Mouse (Mus musculus) CH12.LX (cell line): ENCODE results near the gene Aqp11. TPM values are rescaled to one million over a fixed set of nuclear protein-coding genes. Genes with fewer than 3 reads are reported as not detected.

ENCODE experiments used
- DNase-seq: peaks from one replicate; pipeline ENCODE4 v3.0.0-alpha.2; 2013; ENCODE audit errors: extremely low read depth
- H3K27ac ChIP-seq: 2 replicates; pipeline ENCODE4 v1.5.1; 2012; ENCODE audit warnings: low read depth, mild to moderate bottlenecking, control low read depth, moderate library complexity; ENCODE audit not compliant: insufficient read depth
- H3K27me3 ChIP-seq: replicated peaks from 2 replicates; pipeline ENCODE3; 2012; ENCODE audit warnings: inconsistent platforms
- H3K36me3 ChIP-seq, 2 experiments: replicated peaks in 1 of 2; 2 replicates each; pipeline versions ENCODE3 to v1.6.1; 2012; ENCODE audit warnings: inconsistent platforms in 1 of 2, low read length in 1 of 2, mild to moderate bottlenecking in 1 of 2, mixed read lengths in 1 of 2, moderate library complexity in 1 of 2; ENCODE audit not compliant: control insufficient read depth in 1 of 2, insufficient read depth in 1 of 2
- H3K4me1 ChIP-seq, 2 experiments: 2 replicates each; pipeline ENCODE4 v1.6.1; 2012; ENCODE audit warnings: inconsistent platforms in 1 of 2, moderate library complexity in 1 of 2; ENCODE audit not compliant: insufficient read depth in 2 of 2, control insufficient read depth in 1 of 2
- H3K4me2 ChIP-seq: 2 replicates; pipeline ENCODE4 v1.6.1; 2012; ENCODE audit warnings: low read depth, mild to moderate bottlenecking, control low read depth; ENCODE audit not compliant: poor library complexity, insufficient read depth, severe bottlenecking
- H3K4me3 ChIP-seq, 3 experiments: fragments of 150-350 bp in 1 of 3; sonication (generic) in 1 of 3; replicated peaks in 1 of 3; 2 replicates each; pipeline versions ENCODE3 to v1.5.1; 2011 to 2012; ENCODE audit warnings: low read depth in 2 of 3, low read length in 2 of 3, mild to moderate bottlenecking in 2 of 3, moderate library complexity in 2 of 3, control low read depth in 1 of 3, improper control_type of control experiment in 1 of 3, inconsistent platforms in 1 of 3, mixed read lengths in 1 of 3; ENCODE audit not compliant: poor library complexity in 1 of 3
- H3K79me2 ChIP-seq: replicated peaks from 2 replicates; pipeline ENCODE4 v1.6.1; 2012; ENCODE audit warnings: mild to moderate bottlenecking, moderate library complexity; ENCODE audit not compliant: control insufficient read depth, poor library complexity, insufficient read depth, severe bottlenecking; ENCODE audit errors: extremely low read depth
- H3K9ac ChIP-seq: 2 replicates; pipeline ENCODE4 v1.6.1; 2012; ENCODE audit warnings: low read depth, mild to moderate bottlenecking, control low read depth, moderate library complexity; ENCODE audit not compliant: insufficient read depth
- H3K9me3 ChIP-seq: replicated peaks from 2 replicates; pipeline ENCODE3; 2012; ENCODE audit warnings: low read length, inconsistent platforms, mixed read lengths
- CHD1 ChIP-seq: IDR thresholded peaks from 2 replicates; pipeline ENCODE4 v1.6.1; 2012; ENCODE audit warnings: low read depth, low read length, improper control_type of control experiment, inconsistent platforms
- CHD2 ChIP-seq: IDR thresholded peaks from 2 replicates; pipeline ENCODE4 v1.6.1; 2011; ENCODE audit warnings: low read length, improper control_type of control experiment
- CTCF ChIP-seq, 2 experiments: IDR thresholded peaks in 1 of 2; conservative IDR thresholded peaks in 1 of 2; 2 replicates each; pipeline ENCODE4 v1.5.1; 2011 to 2012; ENCODE audit warnings: low read depth in 2 of 2, low read length in 2 of 2, improper control_type of control experiment in 1 of 2, inconsistent platforms in 1 of 2, mild to moderate bottlenecking in 1 of 2, moderate library complexity in 1 of 2
- E2F4 ChIP-seq: IDR thresholded peaks from 2 replicates; pipeline ENCODE4 v1.6.1; 2011; ENCODE audit warnings: low read depth, low read length, improper control_type of control experiment; ENCODE audit not compliant: insufficient replicate concordance
- ELF1 ChIP-seq: IDR thresholded peaks from 2 replicates; pipeline ENCODE4 v1.6.1; 2014; ENCODE audit warnings: low read depth, mild to moderate bottlenecking, inconsistent platforms, low read length, improper control_type of control experiment
- EP300 ChIP-seq: IDR thresholded peaks from 2 replicates; pipeline ENCODE4 v1.6.1; 2011; ENCODE audit warnings: low read length, improper control_type of control experiment
- ETS1 ChIP-seq: conservative IDR thresholded peaks from 2 replicates; pipeline ENCODE4 v1.6.1; 2012; ENCODE audit warnings: low read depth, mild to moderate bottlenecking, inconsistent platforms, low read length, improper control_type of control experiment, moderate library complexity
- GABPA ChIP-seq: IDR thresholded peaks from 2 replicates; pipeline ENCODE4 v1.6.1; 2012; ENCODE audit warnings: low read depth, low read length, improper control_type of control experiment, inconsistent platforms; ENCODE audit not compliant: insufficient replicate concordance
- HCFC1 ChIP-seq: IDR thresholded peaks from 2 replicates; pipeline ENCODE4 v1.6.1; 2012; ENCODE audit warnings: low read depth, mild to moderate bottlenecking, inconsistent platforms, low read length, improper control_type of control experiment
- IRF4 ChIP-seq: IDR thresholded peaks from 2 replicates; pipeline ENCODE4 v1.6.1; 2014; ENCODE audit warnings: low read depth, mild to moderate bottlenecking, inconsistent platforms, low read length, improper control_type of control experiment
- KAT2A ChIP-seq: IDR thresholded peaks from 2 replicates; pipeline ENCODE4 v1.6.1; 2012; ENCODE audit warnings: low read length, improper control_type of control experiment, inconsistent platforms; ENCODE audit not compliant: insufficient replicate concordance
- MAZ ChIP-seq: IDR thresholded peaks from 2 replicates; pipeline ENCODE4 v1.6.1; 2012; ENCODE audit warnings: low read depth, mild to moderate bottlenecking, inconsistent platforms, low read length, improper control_type of control experiment, moderate library complexity
- MEF2A ChIP-seq: IDR thresholded peaks from 2 replicates; pipeline ENCODE4 v1.6.1; 2014; ENCODE audit warnings: low read depth, mild to moderate bottlenecking, inconsistent platforms, low read length, improper control_type of control experiment, borderline replicate concordance
- MXI1 ChIP-seq: IDR thresholded peaks from 2 replicates; pipeline ENCODE4 v1.6.1; 2011; ENCODE audit warnings: mild to moderate bottlenecking, low read depth, low read length, improper control_type of control experiment
- NELFE ChIP-seq: IDR thresholded peaks from 2 replicates; pipeline ENCODE4 v1.6.1; 2011; ENCODE audit warnings: low read depth, low read length, improper control_type of control experiment
- NRF1 ChIP-seq: IDR thresholded peaks from 2 replicates; pipeline ENCODE4 v1.6.1; 2014; ENCODE audit warnings: low read depth, mild to moderate bottlenecking, inconsistent platforms, low read length, improper control_type of control experiment, moderate library complexity
- PAX5 ChIP-seq: IDR thresholded peaks from 2 replicates; pipeline ENCODE4 v1.6.1; 2012; ENCODE audit warnings: low read length, inconsistent platforms, mixed read lengths
- POLR2AphosphoS2 ChIP-seq: IDR thresholded peaks from 2 replicates; pipeline ENCODE4 v1.6.1; 2011; ENCODE audit warnings: low read depth, low read length, improper control_type of control experiment
- SIN3A ChIP-seq: IDR thresholded peaks from 2 replicates; pipeline ENCODE4 v1.6.1; 2012; ENCODE audit warnings: low read length, improper control_type of control experiment, inconsistent platforms
- SMC3 ChIP-seq: IDR thresholded peaks from 2 replicates; pipeline ENCODE4 v1.6.1; 2011; ENCODE audit warnings: low read depth, low read length, improper control_type of control experiment
- TBP ChIP-seq: conservative IDR thresholded peaks from 2 replicates; pipeline ENCODE4 v1.6.1; 2011; ENCODE audit warnings: low read depth, low read length, improper control_type of control experiment
- TCF12 ChIP-seq: IDR thresholded peaks from 2 replicates; pipeline ENCODE4 v1.6.1; 2014; ENCODE audit warnings: low read depth, mild to moderate bottlenecking, inconsistent platforms, low read length, improper control_type of control experiment
- UBTF ChIP-seq: IDR thresholded peaks from 2 replicates; pipeline ENCODE4 v1.6.1; 2012; ENCODE audit warnings: low read depth, mild to moderate bottlenecking, inconsistent platforms, low read length, improper control_type of control experiment, moderate library complexity
- ZKSCAN1 ChIP-seq: IDR thresholded peaks from 2 replicates; pipeline ENCODE4 v1.6.1; 2012; ENCODE audit warnings: low read depth, inconsistent platforms, low read length, improper control_type of control experiment, borderline replicate concordance
- ZNF384 ChIP-seq: IDR thresholded peaks from 2 replicates; pipeline ENCODE4 v1.6.1; 2012; ENCODE audit warnings: low read depth, low read length, improper control_type of control experiment, inconsistent platforms
- dilution Hi-C: fragments of 300-500 bp; cut with MboI; formaldehyde crosslinking; loops from 2 replicates; pipeline ENCODE4 v1.14.3; 2020; ENCODE audit warnings: low sequenced_read_pairs; ENCODE audit not compliant: extremely low pct_unique_long_range_greater_than_20kb, extremely low pct_ligation_motif_present
- in situ Hi-C: fragments of 300-500 bp; cut with MboI; formaldehyde crosslinking; loops from 3 replicates; pipeline ENCODE4 v1.14.3; 2019; ENCODE audit warnings: low sequenced_read_pairs, low pct_ligation_motif_present, low pct_unique_long_range_greater_than_20kb, mixed read lengths
- polyA plus RNA-seq: library from polyadenylated mRNA; unstranded; fragments of >175 nt; gene quantifications from 2 replicates; pipeline ENCODE4 v1.2.1, GENCODE M21; 2012; ENCODE audit warnings: low read depth; ENCODE audit not compliant: insufficient read length
- total RNA-seq, 2 experiments: library from RNA; depleted of rRNA; stranded (reverse); fragments of 300-350 nt in 1 of 2; fragments of >200 nt in 1 of 2; gene quantifications; 2 replicates each; pipeline ENCODE4 v1.2.3; 2012 to 2014

Gene Aqp11
- total and polyA plus RNA-seq, 3 experiments, result 0.46 to 1.0 (median 0.89) TPM

DNA sequence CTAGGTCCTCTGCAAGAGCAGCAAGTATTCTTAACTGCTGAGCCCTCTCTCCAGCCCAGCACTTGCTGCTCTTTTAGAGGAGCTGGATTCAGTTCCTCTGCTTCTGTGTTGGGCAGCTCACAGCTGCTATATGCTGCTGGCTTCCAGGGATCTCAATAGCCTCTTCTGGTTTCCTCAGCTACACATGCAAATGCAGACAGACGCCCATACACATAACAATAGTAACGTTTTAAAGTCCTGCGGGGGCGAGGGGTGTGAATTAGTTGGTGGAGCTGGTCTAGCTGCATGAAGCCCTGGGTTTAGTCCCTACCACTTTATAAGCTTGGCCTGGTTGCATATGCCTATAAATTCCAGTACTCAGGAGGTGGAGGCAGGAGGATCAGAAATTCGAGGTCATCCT lies 19.0 kb downstream of the Aqp11 start:
- no peak overlapping the region for H3K9ac ChIP-seq
- TF ChIP-seq TBP, result no peak
- no peak for TF ChIP-seq ETS1
- no peak for TF ChIP-seq ELF1
- TF ChIP-seq CHD2, result no peak
- no peak for TF ChIP-seq POLR2AphosphoS2
- no peak for TF ChIP-seq HCFC1
- TF ChIP-seq ZNF384, result no peak
- no peak for TF ChIP-seq MAZ
- no peak for TF ChIP-seq CTCF (conservative IDR thresholded peaks at IDR 0.05 in 1 of 2, IDR thresholded peaks at IDR 0.05 in 1 of 2; ENCODE audit: low read depth in 2 of 2, low read length in 2 of 2)
- TF ChIP-seq, all 38 proteins: peak for 0
- H3K4me3 ChIP-seq, result no peak overlapping the region
- H3K4me2 ChIP-seq, result no peak overlapping the region
- no peaks in the 10 kb centered on the region for H3K9me3 ChIP-seq
- dilution Hi-C loops (no loop called here), in situ Hi-C loops (no loop called here)
- no peak overlapping the region for H3K27ac ChIP-seq
- H3K4me1 ChIP-seq, result no peaks in the 10 kb centered on the region
- H3K36me3 ChIP-seq, result peaks cover 43 to 90% of the 10 kb centered on the region in 2 experiments
- H3K79me2 ChIP-seq, result no peaks in the 10 kb centered on the region
- no peak for DNase-seq
- no peaks in the 10 kb centered on the region for H3K27me3 ChIP-seq

GRCm38 (mm10) chr7:97717326-97717725 lies 20.8 kb downstream of the Aqp11 start:
- DNase-seq, result no peak
- H3K36me3 ChIP-seq, result peaks cover 55 to 88% of the 10 kb centered on the region in 2 experiments

GRCm38 (mm10) chr7:97714651-97715050 lies 23.4 kb downstream of the Aqp11 start:
- Histone ChIP-seq H3K4me2 (no peak overlapping the region), H3K36me3 (peaks cover 62 to 90% of the 10 kb centered on the region in 2 experiments), H3K27ac (no peak overlapping the region), H3K79me2 (peaks cover 3% of the 10 kb centered on the region; the same call in 1 of the 2 replicates), H3K4me1 (no peaks in the 10 kb centered on the region), H3K9me3 (no peaks in the 10 kb centered on the region), H3K27me3 (no peaks in the 10 kb centered on the region), H3K4me3 (no peak overlapping the region), H3K9ac (no peak overlapping the region)
- in situ Hi-C loops, result no loop called here
- no peak for DNase-seq
- dilution Hi-C loops, result no loop called here
- TF ChIP-seq NRF1, result no peak
- no peak for TF ChIP-seq SIN3A
- TF ChIP-seq MAZ, result no peak
- no peak for TF ChIP-seq PAX5
- no peak for TF ChIP-seq SMC3
- no peak for TF ChIP-seq EP300
- no peak for TF ChIP-seq CHD2
- TF ChIP-seq HCFC1, result no peak
- TF ChIP-seq TCF12, result no peak
- no peak for TF ChIP-seq CHD1
- TF ChIP-seq CTCF (conservative IDR thresholded peaks at IDR 0.05 in 1 of 2, IDR thresholded peaks at IDR 0.05 in 1 of 2; ENCODE audit: low read depth in 2 of 2, low read length in 2 of 2), result no peak
- no peak for TF ChIP-seq GABPA
- no peak for TF ChIP-seq E2F4
- no peak for TF ChIP-seq UBTF
- no peak for TF ChIP-seq ZKSCAN1
- no peak for TF ChIP-seq MEF2A

More at GRCm38 (mm10) chr7:97717326-97717725, 20.8 kb downstream of the Aqp11 start:
- Histone ChIP-seq H3K4me2 (no peak overlapping the region), H3K9me3 (no peaks in the 10 kb centered on the region), H3K4me3 (no peak overlapping the region), H3K4me1 (no peaks in the 10 kb centered on the region), H3K9ac (no peak overlapping the region), H3K79me2 (no peaks in the 10 kb centered on the region), H3K27me3 (no peaks in the 10 kb centered on the region), H3K27ac (no peak overlapping the region)
- dilution Hi-C loops, result no loop called here
- in situ Hi-C loops, result no loop called here
- no peak for TF ChIP-seq ZKSCAN1
- no peak for TF ChIP-seq NELFE
- TF ChIP-seq SIN3A, result no peak
- no peak for TF ChIP-seq IRF4
- TF ChIP-seq MXI1, result no peak
- no peak for TF ChIP-seq SMC3
- no peak for TF ChIP-seq KAT2A
- TF ChIP-seq CHD1, result no peak
- TF ChIP-seq ELF1, result no peak
- no peak for TF ChIP-seq GABPA
- TF ChIP-seq UBTF, result no peak
- no peak for TF ChIP-seq EP300
- no peak for TF ChIP-seq CHD2
- TF ChIP-seq MEF2A, result no peak
- TF ChIP-seq ZNF384, result no peak
